Mouse (Mus musculus) small intestine, adult 2 months (tissue): ENCODE results near the gene Gpx6.

Experiments used
- CTCF ChIP-seq: fragments of 200-500 bp; IDR thresholded peaks from 2 replicates; pipeline ENCODE4 v1.5.1; 2012; ENCODE audit warnings: low read depth, mild to moderate bottlenecking, control low read depth, inconsistent platforms, low read length, moderate library complexity, mixed read lengths; ENCODE audit not compliant: insufficient replicate concordance, insufficient read length; ENCODE audit errors: extremely low read depth
- POLR2A ChIP-seq: fragments of 200-500 bp; IDR thresholded peaks from 2 replicates; pipeline ENCODE4 v1.6.1; 2012; ENCODE audit warnings: low read depth, mild to moderate bottlenecking, control low read depth, inconsistent platforms, low read length, moderate library complexity

DNA sequence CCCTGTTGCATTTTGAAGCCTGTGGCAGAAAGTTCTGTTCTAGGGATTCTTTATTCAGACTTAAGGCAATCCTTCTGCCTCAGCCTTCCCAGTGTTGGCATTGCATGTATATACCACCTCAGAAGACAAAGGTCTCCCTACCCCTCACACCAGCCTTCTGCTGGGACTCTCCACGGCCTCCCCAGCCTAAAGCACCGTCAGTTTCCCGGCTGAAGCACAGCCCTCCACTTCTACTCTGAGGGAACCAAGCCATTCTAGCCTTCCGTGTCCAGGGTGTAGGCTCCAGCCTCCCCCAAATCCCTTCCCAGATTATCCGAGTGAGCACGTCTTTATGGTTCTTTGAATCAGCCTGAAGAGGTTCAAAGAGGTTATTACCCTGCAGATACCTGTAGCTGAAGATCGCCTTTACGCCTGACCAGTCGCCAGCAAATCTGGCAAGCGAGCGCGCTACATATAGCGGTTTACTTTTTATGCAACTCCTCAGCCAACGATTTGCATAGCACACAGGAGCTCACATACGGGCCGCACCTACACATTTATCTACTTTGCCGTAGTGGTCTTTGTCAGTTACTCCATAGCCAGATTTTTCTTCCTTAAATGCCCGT is 10.1 kb downstream of the Gpx6 start:
- TF ChIP-seq CTCF, result no peak
- no peak for TF ChIP-seq POLR2A
